Mouse (Mus musculus): ENCODE measurements around the gene Ttc22.

GRCm38 (mm10) chr4:106587075-106587474 is 35.2 kb upstream of the Ttc22 start:
- TF ChIP-seq E2F4 (IDR thresholded peaks at IDR 0.05; ENCODE audit: insufficient read depth) (no peak), MYOD1 (IDR thresholded peaks at IDR 0.05; ENCODE audit: control insufficient read depth in 1 of 3, insufficient read length in 2 of 3, low read depth in 2 of 3) (no peak), POLR2A (IDR thresholded peaks at IDR 0.05; ENCODE audit: insufficient read length, low read depth) (no peak), POLR2AphosphoS2 (IDR thresholded peaks at IDR 0.05; ENCODE audit: insufficient read length, low read depth) (no peak), SRF (IDR thresholded peaks at IDR 0.05; ENCODE audit: control insufficient read depth, insufficient read length, low read depth) (no peak), USF1 (IDR thresholded peaks at IDR 0.05; ENCODE audit: low read depth) (no peak), MYOG (IDR thresholded peaks at IDR 0.05; ENCODE audit: control insufficient read depth in 1 of 3, insufficient read depth in 1 of 3, insufficient read length in 2 of 3, low read depth in 2 of 3) (no peak), TCF12 (IDR thresholded peaks at IDR 0.05; ENCODE audit: insufficient read depth, poor library complexity, severe bottlenecking) (no peak)
